Mouse (Mus musculus): ENCODE measurements around the gene Shroom3.

The Shroom3 gene

DNA sequence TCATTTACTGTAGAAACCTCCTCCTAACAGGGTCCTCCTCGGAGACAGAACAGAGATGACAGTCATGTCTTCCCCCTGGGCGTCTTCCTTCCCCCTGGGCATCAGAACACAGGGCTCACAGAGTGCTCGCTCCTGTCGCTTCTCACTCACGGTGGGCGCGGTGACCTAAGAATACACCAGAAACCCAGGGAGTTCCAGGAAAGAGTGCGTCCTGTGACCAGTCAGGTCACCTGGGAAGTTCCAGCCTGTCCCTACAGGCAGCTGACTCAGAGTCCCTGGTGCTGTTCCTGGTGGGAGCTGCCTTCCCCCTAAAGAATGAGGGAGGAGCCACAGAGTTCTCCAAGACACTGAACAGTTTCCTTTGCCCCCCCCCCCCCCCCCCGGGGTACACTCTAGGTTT lies 283.9 kb downstream of the Shroom3 start:
- no peak for DNase-seq (ENCODE audit: low spot score in 2 of 2)

DNA sequence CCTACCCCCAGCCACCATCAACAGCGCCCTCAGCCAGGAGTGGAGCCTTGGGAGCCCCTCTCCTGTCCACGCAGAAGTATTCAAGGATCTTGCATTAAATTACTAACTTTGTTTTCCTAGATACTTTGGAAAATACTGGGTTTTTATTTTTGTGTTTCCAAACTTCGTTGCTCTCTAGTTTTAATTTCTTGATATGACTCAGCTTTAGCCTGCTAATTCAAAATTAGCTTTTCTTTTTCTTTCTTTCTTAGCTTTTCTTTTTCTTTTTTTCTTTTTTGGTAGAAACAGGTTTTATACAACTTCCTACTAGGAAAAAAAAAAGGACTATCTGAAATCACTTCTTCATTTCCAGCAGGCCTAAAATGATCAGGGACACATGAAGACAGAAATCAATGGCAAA lies 284.7 kb downstream of the Shroom3 start:
- DNase-seq (ENCODE audit: low spot score in 2 of 2): no peak

DNA sequence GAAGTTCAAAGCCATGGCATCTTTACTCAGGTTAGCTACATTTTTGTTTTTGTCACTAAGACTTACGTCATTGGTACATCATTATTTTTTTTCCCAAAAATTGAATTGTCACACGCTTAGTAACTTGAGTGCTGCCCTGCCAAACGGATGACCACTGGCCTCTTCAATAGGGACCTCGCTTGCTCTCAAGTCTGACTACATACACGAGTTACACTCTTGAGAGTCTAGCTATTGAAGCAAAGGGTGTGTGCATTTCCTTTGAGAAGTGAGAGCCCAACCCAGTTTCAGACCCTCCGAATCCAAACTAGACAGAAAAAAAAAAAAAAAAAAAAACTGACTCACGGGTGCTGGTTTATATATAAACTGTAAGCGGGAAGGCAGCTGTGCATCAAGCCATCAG lies 286.2 kb downstream of the Shroom3 start:
- no peak for DNase-seq (ENCODE audit: low spot score in 2 of 2)

DNA sequence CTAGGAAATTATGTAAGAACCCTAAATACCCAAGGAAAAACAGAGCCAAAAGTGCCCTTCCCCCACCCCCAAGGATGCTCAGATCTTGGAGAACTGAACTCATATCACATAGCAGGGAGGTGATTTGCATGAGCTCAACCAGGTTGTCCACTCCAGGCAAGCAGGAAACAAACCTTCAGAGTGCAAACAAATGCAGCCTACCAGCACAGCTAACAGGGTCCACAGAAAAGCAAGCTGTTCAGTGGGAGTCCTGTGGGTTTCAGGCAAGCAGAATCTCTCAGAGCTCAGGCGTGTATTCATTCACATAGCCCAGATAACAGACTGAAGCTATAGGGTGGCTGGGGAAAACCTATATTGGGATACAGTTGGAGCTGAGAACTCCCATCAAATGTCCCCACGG lies 286.7 kb downstream of the Shroom3 start:
- DNase-seq (ENCODE audit: low spot score in 2 of 2): no peak

DNA sequence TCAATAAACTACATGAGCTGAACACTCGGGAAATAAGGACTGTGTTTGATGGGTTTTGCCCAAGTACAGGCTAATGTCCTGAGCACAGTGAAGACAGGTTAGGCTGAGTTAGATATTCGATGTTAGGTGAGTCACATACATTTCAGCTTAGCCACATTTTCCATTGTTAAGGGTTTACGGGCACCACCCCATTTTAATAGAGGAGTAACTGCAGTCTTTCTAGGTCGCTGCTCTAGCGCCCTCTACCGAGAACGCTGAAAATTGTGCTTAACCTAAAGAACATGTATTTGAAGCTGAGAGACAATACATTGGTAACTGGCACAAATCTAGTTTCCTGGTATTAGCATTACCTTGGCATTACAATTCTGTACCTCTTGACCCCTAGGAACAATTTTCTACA lies 287.2 kb downstream of the Shroom3 start:
- no peak for DNase-seq (ENCODE audit: low spot score in 2 of 2)

DNA sequence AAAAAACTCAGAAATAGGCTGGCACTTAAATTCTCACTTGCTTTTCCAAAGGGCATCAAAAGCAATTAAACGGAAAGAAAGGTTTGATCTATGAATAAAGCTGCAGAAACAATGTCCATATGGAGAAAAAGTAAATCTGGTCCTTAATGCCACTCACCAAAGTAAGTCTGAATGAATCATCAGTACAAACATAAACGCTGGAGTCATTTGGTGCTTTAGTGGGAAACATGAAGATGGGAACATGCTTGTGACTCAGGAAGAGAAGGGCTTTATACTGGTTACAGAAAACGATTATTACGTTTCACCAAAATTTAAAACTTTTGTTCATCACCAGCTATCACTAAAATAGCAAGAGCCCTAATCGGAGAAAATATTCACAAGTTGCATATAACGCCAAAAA lies 297.2 kb downstream of the Shroom3 start:
- DNase-seq (ENCODE audit: low spot score in 2 of 2): no peak

DNA sequence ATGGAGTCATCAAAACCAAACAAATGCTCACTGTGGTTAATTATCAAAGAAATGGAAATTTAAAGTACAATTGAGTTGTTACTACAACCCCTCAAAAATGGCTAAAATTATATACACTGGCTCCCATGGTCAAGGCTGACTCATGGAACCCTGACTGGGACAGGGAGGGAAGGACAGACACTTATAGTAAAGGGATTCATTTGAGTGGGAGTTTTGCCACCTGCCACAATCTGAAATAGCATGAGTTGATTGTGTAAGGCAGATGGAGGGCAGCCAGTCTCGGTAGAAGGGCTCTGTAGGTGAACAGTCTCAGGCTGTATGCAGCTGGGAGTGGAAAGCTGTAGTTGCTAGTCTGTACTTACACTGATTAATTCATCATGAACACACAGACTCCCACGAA lies 297.6 kb downstream of the Shroom3 start:
- no peak for DNase-seq (ENCODE audit: low spot score in 2 of 2)

DNA sequence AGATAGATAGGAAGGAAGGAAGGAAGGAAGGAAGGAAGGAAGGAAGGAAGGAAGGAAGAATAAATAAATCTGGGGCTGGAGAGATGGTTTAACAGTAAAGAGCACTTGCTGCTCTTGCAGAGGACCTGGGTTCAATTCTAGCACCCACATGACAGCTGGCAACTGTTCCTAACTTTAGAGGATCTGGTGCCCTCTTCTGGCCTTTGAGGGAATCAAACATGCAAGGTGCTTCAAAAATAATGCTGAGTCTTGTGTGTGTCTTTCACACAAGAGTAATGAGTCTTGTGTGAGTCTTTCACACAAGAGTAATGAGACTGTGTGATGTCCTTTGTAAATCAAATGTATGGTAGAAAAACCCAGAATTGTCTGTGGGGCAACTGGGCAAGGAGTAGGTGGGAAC lies 299.4 kb downstream of the Shroom3 start:
- DNase-seq (ENCODE audit: low spot score in 2 of 2): no peak

DNA sequence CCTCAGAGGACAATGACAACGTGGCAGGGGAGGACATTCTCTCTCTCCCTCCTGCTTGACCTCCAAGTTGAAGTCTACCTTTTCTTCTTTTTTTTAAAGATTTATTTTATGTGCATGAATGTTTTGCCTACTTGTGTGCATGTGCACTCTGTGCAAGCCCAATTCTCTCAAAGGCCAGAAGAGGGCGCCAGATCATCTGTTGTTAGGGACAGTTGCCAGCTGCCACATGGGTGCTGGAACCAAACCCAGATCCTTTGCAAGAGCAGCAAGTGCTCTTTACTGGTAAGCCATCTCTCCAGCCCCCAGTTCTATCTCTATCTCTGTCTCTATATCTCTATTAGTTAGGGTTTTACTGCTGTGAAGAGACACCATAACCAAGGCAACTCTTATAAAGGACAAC lies 300.7 kb downstream of the Shroom3 start:
- no peak for DNase-seq (ENCODE audit: low spot score in 2 of 2)

DNA sequence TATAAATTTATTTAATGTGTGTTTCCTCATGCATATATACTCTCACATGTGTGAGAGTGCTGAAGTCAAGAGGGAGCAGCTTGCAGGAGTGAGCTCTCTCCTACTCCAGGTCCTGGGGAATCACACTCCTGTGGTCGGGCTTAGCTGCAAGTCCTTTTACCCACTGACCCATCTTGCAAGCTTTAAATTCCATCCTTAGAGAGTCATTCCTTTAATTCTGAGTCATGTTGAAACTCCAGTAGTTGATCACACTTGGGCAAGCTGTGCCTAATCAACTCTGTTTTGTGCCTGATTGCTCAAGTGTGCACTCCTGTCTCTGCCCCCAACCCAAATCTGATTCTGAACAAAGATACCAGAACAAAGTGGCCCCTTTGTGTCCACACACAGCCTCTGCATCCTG lies 301.5 kb downstream of the Shroom3 start:
- DNase-seq (ENCODE audit: low spot score in 2 of 2): no peak

DNA sequence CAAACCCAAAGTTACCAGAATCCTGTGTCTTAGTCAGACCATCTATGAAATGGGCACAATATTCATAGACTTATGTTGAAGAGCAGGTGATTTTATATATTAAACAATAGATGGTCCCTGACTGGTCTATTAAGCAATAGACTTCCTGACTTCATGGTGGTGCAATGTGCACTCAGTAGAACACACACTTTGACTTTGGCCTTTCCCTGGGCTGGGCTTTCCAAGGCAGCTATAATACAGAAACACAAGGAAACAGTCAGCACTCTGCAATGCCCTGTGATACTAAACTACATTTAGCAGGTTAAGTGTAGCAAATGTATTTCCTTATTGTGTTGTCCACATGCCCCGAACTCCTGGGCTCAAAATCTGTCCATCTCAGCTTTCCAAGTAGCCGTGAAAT lies 302.2 kb downstream of the Shroom3 start:
- DNase-seq (ENCODE audit: low spot score in 2 of 2): no peak

DNA sequence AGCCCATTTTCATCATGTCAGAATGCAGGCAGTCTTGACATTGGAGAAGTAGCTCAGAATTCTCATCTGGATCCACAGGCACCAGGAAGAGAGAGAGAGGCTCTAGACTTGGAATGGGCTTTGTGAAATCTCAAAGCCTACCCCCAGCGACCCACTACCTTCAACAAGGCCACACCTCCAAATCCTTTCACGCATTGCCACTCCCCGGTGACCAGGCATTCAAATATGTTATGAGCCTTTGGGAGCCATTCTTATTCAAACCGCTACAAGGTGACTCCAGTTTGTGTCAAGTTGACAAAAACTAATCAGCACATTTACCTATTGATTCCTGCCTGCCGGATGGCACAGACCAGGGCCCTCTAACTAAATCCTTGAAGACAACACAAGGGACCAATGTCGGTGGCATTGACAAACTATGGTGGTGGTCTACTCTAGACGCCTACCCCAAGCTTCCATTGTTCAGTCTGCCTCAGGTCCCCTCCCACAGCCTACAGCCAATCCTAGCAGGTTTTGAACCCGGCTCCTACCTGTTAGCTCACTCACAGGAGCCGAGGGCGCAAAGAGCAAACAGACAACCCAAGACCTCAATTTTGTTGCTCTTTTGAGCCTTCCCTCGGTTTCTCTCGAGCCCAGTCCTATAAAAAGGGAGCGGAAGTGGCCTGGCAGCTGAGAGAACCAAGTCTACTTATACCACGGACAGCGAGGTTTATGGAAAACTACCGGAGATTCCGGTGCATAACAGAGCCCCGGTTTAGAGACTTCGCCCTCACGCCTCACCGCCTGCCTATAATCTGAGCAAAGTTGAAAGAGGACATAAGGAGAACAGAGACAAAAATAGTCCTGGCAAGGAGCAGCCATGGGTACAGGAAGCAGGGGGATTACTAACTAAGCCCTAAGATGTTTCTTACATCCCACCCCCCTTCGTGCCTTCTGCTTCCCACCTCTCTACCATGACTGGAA lies 303.7 kb downstream of the Shroom3 start:
- no peak for DNase-seq (ENCODE audit: low spot score in 2 of 2)

DNA sequence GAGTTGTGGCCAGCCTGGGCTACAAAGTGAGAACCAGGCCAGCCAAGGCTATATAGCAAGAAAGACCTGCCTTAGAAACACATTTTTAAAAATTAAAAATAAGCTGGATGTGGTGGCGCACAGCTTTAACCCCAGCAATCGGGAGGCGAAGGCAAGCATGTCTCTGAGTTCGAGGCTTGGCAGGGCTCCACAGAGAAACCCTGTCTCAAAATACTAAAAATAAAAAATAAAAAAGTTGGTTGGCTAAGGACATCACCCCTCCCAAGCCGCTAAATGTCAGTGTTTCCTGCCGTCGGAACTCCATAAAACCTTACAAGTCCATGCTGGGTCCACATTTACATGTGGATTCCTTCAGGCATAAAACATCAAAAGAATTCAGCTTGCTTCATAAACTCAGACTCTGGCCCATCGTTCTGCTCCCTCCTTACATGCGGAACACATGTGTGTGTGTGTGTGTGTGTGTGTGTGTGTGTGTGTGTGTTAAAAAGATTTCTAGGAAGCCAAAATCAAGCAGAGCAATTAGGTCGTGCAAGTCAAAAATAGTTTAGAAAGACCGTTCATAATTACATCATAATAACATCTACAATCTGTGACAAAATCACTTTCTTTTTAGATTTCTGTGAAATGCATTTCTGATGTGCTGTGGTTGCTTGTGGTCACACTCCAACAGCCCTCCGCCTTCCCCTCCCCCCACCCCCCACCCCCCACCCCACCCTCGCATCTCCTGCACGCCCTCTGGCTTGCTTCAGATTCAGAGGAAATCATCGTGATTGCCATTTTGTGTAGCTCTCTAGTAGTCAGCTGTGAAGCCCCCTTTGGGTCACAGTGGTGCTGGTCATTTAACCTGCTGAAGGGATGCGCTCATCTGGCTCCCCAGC lies 304.9 kb downstream of the Shroom3 start:
- no peak for DNase-seq (ENCODE audit: low spot score in 2 of 2)

DNA sequence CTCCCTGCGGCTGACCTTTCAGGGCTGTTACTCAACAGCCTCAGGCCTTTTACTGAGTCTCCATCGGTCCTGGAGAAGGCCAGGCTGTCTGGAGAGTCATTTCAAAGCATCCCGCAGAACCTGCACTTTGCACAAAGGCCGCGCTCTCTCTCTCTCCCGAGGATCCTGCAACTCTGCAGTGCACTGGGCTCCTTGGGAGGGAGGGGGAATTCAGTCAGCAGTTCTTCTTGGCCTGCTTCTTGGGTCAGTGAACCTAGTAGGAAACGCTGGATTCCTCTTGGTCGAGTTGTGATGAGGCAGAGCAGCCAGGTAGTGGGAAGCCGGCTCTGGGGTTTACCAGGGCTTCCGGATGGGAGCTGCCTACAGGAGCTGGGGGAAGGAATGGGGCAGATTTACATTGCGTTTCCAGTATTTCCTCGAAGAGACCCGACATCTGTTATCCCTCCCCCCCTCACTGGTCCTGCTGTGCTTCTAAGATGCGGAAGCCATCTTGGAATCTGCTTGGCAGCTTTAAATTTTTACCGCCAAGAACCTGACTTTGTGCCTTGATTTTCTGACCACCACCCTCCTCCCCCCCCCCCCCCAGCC lies 305.6 kb downstream of the Shroom3 start:
- no peak for DNase-seq (ENCODE audit: low spot score in 2 of 2)

DNA sequence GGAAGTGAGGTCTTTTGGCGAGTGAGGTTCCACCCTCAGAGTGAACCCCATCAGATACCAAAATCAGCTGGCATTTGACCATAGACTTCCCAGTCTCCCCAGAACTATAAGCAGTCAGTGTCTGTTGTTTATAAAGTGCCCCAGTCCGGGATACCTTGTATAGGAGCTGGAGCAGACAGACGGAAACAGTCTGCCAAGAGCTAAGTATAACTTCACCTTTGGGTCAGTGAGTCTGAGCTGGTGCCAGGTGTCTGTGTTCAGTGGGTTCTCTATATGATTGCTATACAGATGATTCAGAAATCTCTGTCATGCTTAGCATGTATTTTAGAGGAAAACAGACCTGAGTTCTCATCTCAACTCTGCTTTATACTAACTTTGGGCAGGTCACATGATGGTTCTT lies 308.9 kb downstream of the Shroom3 start:
- DNase-seq (ENCODE audit: low spot score in 2 of 2): no peak

DNA sequence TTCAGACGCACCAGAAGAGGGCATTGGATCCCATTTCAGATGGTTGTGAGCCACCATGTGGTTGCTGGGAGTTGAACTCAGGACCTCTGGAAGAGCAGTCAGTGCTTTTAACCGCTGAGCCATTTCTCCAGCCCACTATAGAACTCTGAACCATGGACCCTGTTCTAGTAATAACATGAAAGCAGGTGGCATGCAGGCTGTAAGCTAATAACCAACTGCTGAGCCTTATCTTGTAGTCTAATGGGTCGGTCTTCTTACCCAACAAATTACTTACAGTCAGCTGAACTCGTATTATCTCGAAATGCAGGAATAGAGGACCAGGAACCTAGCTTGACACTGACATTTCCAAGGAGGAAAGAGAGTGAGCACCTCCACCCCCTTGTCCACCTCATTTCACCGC lies 311.1 kb downstream of the Shroom3 start:
- no peak for DNase-seq (ENCODE audit: low spot score in 2 of 2)

DNA sequence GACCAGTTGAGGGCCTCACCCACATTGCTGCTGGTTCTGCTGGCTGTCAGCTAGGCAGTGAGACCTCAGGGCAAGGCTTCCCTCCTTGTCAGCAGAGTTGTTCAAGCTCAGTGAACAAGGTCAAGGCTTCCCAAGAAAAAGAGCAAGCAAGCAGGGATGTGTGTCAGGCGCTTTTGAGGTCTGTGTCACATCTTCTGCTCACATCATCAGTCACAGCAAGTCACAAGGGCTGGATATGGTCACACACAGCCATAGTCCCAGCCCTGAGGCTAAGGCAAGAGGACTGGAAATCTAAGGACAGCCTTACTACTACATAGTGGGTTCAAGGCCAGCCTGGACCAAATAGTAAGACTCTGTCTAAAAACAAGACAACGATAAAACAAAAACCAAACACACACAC lies 311.6 kb downstream of the Shroom3 start:
- no peak for DNase-seq (ENCODE audit: low spot score in 2 of 2)

DNA sequence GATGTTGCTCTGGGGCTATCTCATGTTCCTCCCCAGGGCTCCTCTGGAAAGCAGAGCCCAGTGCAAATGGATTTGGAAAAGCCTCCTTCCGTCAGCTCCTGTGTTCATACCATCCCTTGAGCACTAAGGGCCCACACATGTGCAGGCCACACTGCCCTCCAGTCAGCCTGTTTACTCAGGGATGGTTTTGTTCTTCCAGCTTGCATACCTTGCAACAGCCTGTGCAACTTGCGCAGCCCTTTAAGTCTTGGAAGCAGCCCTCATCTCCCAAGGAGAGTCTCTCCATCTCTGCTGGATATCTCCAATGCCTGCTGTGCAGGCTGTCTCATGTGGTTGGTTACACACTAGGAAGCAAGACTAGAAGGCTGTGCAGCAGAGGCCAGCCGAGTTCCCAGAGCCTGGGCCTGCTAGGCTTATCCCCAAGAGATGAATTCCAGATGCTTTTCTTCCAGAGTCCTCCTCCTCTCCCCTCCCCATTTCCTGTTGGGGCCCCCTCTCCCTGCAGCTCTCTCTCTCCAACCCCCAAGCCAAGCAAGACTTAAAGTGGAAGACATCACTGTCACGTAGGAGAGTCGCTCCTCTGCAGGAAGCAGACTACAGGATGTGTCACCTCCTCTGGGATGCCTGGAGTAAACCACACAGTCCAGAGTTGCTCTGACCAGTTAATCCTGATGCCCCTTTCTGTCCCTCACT lies 314.3 kb downstream of the Shroom3 start:
- DNase-seq (ENCODE audit: low spot score in 2 of 2): no peak

DNA sequence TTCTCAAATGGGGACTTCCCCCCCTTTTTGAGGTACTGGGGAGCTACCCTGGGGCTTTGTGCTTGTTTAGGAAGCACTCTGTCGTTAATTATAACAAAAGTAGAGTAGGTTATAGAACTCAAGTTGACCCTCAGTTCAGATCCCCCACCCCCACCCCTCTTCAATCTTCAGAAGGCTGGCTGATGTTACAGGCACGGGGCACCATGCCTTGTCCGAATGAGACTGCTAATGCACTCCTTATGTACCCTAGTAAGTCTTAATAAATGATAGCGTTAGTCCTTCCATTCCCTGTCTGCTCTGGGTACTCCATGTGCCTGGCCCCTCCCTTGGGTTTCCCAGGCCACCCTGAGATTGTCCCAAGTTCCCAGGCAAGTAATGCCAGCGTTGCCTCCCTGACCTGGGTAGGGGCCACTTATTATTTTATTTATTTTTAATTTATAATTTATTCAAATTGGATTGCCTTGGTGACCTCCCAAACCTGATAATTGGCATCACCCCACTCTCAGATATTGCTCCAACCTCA lies 315.3 kb downstream of the Shroom3 start:
- DNase-seq (ENCODE audit: low spot score in 2 of 2): no peak

DNA sequence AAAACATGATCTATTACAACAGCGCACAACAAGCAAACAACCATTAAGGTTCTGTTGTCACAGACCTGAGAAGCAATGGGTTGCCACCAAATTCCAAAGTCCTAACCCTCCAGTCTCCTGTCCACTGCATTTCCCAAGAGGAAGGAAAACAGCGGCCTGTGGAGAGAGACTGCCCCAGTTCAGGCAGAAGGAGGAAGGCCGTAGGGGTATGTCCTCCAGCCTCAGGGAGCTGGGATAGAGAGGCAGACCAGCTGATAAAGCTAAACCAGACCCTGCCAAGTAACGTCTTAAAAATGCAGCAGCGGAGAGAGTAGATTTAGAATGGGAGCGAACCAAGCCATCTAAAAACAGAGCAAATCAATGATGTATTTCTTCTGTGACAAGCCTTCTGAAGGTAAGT lies 316.8 kb downstream of the Shroom3 start:
- DNase-seq (ENCODE audit: low spot score in 2 of 2): no peak

Data from frontal cortex, postnatal 10 days (tissue).